Mouse (Mus musculus): ENCODE data around the gene Rsf1.
A peak's percentile ranks its signal among the peaks of the same experiment; 100 is the strongest.

The Rsf1 gene

DNA sequence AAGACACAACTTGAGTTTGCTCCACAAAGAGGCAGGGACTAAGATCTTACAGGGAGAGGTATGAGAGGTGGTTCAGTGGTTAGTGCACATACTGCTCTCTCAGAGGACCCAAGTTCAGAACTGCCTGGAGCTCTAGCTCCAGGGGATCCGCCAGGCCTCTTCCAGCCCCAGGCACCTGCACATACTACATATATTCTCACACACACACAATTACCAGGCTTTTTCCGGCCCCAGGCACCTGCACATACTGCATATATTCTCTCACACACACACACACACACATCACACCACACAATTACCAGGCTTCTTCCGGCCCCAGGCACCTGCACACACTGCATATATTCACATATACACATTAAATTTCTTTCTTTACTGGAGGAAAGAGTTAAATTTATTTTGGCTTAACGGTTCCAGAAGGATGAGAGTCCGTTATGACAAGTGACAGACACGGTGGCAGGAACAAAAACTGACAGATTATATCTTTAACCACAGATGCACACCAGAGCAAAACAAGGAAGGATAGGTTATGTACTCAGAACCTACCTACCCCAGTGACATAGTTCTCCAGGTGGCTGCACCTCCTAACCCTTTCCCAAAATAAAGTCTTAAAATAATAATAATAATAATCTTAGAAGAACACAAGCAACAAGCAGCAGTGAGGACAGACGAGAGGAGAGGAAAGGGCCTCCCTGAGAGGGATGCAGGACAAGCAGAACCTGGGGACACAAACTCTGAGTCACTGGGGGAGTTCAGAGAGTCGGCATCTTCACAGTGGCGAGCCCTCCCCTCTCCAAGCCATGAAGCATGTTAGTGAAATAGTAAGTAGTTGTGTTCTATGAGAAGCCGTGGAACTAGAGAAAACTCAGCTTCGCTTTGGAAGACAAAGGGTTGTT lies 144.2 kb downstream of the Rsf1 start:
- no peak for DNase-seq (ENCODE audit: low spot score in 2 of 2)

DNA sequence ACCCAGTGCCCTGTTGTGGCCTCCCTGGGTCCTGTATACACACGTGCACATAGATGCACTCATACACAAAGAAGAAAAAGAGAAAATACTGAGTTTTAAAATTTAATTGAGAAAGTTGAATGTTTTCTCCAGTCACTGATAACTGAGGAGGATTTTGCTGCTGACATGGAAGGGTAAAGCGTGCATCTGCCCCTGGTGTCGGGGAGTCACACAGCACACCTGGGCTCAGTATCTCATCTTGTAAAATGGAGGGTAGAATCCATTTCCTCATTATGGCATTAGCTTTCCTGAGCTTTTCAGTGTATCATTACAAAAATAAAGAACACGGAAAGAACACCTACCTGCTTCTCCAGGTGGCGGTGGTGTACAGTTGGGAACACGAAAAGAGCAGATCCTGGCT lies 145.7 kb downstream of the Rsf1 start:
- no peak for DNase-seq (ENCODE audit: low spot score in 2 of 2)

DNA sequence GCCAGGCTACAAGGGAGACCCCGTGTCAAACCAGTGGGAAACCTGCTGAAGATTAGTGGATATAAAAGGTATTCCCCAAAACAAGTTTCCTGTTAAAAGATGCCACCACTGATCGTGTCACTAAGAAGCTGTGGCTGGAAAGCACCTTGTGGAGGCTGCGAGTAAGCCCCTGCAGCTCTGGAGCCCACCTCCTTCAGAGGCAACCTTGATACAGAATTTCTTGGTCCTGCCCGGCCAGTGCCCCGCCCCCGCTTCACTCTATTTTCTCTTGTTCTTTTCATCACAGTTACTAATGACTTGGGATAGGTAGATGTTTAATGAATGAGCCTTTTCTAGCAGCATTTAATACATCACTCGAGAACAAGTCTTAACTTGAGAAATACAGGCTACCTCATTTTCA lies 146.4 kb downstream of the Rsf1 start:
- no peak for DNase-seq (ENCODE audit: low spot score in 2 of 2)

DNA sequence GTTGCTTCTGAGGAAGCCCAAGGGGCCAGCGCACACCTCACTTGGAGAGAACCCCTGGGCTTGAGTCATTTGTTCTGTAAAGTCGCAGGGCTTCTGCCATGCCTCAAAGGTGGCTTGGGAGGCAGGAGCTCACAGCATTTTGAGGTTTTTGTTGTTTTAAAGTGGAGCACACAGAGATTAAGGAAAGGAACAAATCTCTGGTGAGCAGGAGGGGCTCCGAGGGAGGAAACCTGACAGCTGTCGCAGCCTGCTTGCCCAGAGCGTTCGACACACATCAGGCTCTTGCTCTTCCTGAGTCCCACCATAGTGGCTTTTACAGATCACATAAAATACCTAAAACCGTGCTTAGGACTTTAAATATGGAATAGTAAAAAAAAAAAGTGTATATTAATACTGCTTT lies 147.1 kb downstream of the Rsf1 start:
- DNase-seq (ENCODE audit: low spot score in 2 of 2) = no peak

DNA sequence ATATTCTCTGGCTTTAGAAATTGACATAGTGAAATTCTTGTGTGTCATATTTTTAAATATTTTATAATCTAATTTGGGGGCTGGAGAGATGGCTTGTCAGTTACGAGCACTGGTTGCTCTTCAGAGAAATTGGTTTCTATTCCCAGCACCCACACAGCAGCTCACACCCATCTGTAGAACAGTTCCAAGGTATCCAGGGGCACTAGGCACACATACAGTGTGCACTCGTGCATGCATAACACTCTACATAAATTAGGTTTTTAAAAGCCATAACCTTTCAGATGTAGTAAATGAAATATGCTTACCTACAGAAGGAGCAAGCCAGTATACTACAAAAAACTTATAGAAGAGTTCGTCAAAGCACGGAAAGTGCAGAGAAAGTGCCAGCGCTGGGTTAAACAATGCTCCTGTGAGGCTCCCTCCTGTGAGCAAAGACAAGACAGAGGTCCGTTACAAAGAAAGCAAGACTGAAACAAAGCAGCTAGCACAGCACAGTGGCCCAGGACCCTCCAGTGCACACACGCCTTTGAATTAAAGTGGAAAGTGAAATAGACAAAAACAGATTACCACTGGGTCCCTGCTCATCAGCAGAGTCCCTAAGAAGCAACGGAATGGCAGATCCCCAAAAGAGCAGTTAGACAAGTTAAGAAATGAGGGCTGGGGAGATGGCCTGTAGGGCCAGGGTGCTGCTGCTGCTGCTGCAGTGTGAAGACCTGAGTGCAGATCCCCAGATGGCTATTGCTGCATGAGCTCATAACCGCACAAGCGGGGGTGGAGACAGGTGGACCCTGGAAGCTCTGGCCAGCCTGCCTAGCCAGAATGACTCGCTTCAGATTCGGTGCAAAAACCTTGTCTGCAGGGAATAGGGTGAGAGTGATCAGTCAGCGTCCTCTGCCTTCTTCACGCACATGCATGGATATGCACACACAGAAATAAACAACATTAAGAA lies 149.3 kb downstream of the Rsf1 start:
- DNase-seq (ENCODE audit: low spot score in 2 of 2) = no peak

DNA sequence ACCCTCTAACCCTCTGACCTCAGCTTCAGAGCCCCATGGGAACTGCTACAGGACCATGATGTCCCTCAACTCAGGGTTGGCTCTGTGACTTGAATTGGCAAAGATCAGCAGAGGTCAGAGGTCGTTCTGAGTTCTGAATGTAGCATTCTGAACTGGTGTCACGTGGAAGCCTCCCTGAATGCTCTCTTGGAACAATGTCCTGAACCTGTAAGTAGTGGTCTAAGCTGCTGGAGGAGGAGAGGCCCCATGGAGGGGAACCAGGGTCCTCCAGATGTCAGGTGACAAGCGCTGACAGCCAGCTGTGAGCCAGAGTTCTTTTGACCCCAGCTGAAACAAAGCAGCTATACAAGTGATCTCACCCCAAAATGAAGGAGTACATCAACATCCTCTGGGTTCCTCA lies 150.7 kb downstream of the Rsf1 start:
- DNase-seq (ENCODE audit: low spot score in 2 of 2) = no peak

DNA sequence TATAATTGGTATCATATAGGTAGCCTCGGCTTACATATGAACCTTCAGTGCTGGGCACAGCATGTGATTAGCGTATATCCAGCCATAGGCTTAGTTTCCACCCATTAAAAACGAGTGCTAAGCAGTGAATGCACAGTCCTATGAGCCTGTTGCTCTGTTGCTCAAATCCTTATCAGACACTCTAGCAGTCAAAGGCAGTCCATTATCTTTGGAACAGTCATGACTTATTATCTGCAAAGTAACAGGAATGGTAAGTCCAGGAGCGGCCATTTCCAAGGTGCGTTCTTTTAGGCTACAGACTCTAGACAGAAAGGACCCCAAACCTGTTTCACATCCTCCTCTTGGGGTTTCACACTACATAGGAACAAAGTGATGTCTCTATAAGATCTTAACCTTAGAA lies 153.9 kb downstream of the Rsf1 start:
- DNase-seq (ENCODE audit: low spot score in 2 of 2) = no peak

DNA sequence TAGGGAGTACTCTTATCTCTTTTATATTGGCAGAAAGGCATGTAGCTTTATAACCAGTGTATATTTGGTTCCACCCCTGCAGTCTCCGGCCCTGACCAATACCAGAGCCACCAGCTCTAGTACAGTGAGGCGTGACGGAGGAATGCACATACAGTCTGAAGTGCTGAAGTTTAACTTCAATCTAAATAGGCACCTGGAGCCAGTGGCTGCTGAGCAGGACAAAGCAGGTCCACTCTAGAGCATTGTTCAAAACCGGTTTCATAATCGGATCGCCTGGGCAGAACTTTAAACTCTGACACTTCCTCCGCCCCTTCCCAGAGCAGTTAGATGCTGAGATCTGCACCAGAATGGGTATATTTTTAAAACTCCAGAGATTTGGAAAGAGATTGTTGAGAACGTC lies 155.3 kb downstream of the Rsf1 start:
- no peak for DNase-seq (ENCODE audit: low spot score in 2 of 2)

DNA sequence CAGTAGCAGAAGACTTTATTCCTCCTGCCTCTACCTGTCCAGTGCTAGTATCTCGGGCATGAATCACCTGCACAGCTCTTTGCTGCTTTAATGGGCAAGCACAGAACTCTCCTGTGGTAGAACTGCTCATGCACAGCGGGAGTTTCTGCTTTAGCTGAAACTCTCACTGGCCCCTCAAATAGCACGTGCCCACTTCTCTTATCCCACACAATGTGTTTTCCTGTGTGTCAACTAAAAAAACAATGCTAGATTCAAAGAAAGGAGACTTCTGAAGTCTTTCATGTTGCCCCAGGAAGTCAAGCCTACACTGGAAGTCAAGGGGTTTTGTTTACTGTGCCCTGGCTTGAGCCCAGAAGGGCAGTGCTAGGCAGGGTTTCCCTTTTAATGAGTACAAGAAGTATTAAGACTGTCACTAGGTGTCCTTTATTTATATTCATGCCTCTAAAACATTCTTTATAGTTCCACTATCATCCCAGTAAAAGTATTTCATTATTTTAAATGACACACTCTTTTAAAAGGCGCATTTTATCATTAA lies 156.3 kb downstream of the Rsf1 start:
- no peak for DNase-seq (ENCODE audit: low spot score in 2 of 2)

DNA sequence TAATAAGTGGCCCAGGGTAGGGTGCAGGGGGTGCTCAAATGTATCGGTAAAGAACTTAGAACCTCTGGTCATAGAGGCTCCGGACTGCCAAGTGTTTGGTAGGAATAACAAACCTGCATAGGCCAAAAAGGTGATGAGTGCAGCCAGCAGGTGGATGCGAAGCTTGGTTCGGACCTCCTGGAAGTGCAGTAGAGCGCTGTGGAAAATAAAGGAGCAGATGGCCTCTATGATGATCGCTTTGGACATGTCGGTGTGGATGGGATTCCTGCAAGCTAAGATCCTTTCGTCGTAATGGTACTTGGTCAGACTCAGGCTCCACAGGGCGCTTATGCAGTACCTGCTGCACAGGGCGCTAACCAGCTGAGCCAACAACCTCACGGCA lies 157.6 kb downstream of the Rsf1 start:
- no peak for DNase-seq (ENCODE audit: low spot score in 2 of 2)

DNA sequence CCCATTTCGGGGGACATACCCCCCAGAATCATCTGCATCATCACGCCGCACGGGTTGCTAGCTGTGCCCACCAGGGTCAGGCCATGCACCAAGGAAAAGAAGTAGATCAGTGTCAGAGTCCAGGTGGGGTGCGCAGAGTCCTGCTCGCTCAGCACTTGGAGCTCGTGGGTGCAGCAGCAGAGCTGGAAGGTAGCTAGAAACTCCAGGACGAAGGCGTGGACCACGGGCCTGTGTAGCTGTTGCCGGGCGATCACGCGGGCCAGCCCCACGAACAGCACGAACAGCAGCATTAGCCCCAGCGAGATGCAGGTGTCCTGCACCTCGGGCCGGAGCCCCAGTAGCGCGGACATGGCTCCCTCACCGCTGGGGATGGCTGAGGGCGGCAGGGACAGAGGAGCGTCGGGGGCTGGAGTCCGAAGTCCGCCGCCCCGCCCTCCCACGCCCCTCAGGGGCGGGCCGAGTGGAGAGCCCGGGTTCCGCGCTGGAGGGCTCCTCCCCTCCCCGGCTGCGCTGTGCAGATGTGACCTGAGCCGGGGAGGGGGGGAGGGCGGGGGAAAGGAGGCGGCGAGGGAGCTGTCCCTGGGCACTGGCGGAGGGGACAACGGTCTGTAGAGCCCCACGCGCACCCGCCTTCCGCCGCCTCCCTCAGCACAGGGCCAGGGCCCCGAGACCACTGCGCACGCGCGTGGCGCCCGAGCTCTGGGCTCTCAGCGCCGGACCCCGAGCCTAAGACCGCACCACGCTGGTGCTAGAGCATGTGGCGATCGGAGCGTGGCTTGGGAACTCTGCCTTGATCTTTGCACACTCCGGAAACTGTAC lies 158.2 kb downstream of the Rsf1 start, which contains the start of gene Aqp11:
Gene Aqp11, minus strand, starts transcription at position 652 of the 819 bp plus-strand sequence.
- peak; percentile 77 to 81 for DNase-seq (ENCODE audit: low spot score in 2 of 2)

DNA sequence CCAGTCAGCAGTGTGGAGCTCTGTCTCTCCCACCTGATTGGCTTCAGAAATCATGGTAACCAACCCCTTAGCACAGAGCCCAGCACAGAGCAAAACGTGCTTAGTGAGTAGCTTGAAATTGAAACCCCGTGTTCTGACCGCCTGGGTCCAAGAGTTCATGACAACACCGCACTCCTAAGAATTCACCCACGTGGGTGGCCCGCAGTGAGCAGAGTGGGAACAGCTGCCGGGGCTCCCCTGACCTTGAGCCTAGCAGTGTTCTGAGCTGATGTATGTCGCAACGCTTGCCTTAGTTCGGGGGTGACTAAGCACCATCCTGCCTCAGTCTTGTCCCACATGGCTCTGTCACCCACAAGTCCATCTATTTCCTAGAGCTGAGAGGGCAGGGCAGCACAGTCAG lies 161.3 kb downstream of the Rsf1 start:
- no peak for DNase-seq (ENCODE audit: low spot score in 2 of 2)

DNA sequence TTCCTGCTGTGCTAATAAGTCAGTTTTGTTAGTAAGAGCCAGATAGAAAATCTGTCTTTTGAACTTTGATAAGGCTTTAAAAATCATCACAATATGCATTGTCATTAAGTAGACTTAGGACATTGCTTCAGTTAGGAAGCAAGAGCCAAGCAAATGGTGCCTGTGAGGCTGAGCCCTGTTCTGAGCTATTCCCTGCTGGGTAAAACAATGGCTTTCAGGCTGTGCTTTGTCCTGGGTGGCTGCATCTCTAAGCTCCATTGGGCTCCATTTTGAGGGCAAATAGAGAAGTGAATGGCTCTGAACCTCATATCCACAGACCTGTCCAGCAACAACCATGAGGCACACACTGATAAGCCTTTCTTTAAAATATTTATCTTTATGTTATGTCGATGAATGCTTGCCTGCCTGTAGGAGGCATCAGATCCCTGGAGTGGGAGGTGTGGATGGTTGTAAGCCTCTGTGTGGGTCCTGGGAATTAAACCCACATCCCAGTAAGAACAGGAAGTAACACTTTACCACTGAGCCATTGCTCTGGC lies 162.1 kb downstream of the Rsf1 start:
- DNase-seq (ENCODE audit: low spot score in 2 of 2) = no peak
